Mouse (Mus musculus) WW6 (cell line): ENCODE data around the gene Fgfr2.

Source experiments
- DNase-seq: peaks from one replicate; pipeline ENCODE4 v3.0.0-alpha.2; 2013; ENCODE audit warnings: low read depth, low spot score

Fgfr2 gene

DNA sequence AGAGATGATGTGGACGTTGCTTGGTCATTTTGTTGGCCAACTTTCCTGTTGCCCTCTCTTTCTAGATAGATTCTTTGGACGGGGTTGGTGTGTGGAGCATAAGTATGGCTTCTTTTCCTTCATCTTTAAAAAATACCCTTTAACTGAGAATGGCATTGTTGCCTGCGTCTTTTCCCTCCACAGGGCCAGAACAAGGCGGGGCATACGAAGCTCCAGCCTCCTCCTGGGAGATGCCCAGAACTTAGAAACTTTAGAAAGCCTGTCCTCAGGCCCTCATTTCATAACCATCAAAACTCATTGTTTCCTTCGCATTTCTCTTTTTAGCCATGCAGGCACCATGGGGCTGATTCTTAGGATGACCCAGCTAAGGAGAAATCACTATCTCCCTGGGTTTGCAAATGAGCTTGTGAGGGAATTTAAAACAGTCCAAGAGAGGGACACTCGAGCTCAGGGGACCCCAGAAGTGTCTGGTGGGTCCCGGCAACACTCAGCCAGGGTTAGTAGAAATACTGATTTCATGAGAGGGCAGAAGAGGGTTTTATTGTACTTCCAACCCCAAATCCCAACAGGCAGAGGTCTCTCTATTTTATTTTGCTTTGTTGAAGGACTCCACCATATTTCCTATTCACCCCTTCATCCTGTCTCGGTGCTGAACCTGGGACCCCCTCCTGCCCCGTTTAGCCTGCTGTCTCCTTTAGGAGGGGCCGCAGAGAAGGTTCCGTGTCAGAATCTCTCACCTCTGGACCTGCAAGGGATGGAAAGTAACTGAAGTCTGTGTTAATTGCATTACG, 2754.9 kb downstream of the Fgfr2 start:
- no peak for DNase-seq

DNA sequence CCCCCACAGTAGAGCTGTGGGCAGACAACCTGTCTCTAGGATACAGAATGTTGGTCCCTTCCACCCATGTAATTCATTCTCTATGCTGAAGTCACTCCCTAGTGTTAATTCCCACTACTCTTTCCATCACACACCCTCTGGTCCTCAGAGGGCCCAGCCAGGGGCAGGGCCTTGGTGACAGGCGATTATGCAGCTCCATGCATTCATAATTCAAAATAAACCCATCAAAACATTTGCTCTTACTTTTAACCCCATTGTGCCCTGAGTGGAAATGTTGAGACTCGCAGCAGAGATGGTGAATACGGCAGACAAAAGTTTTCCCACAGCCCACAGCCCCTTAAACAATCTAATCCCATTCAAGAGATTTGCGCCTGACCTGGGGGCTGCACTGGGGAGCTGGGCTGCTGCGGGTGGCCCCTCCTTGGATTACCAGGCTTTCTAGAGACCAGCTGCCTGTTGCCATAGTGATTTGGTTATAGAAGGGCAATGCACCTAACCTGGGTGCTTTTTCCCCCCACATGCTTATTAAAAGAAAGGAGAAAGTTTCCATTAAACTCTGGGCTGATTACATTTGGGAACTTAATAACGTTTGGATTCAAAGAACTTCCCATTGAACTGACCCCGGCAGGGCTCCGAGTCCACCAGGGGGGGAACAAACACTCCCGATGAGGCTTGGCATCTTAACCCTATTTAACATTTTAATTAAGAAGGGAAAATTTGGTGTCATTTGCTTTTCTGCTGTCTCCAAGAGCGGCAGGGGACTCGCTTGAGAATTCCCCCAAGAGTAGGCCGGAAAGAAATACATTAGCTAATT, 2755.7 kb downstream of the Fgfr2 start:
- DNase-seq = no peak

- DNase-seq = no peak
Observed at GRCm38 (mm10) chr7:130365711-130366110, 2757.4 kb downstream of the Fgfr2 start.

DNA sequence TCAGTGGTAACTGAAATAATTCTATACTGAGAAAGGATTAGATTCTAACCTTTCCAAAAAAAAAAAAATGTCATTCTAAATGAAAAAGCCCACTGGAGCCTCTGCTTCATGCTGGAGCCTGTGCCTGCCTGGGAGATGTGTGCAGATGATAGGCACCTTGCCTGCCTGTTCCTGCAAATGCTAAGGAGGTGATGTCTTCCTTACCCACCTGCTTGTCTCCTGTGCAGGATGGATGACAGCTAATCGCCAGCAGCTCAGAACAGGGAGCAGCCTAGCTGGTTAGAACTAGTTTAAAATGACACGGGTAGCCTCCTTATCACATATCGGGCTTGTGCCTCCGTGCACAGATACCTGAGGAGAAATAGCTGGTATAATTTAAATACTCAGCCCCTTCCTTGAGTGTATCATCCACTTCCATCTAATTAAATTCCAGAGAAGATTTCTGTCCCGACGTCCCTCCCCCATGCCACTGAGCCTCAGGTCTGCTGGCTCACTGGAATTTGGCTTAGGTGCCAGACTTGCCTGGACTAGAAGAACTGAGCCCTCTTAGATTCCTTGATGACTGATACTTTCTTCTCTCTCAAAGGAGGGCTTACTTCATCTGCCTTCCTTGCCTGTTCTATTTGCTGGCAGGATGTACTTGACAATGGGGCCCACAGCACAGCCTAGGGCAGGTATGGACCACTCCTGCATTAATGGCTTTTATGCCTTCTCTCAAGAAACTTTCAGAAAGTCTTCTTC, 2782.6 kb downstream of the Fgfr2 start:
- DNase-seq = no peak

DNA sequence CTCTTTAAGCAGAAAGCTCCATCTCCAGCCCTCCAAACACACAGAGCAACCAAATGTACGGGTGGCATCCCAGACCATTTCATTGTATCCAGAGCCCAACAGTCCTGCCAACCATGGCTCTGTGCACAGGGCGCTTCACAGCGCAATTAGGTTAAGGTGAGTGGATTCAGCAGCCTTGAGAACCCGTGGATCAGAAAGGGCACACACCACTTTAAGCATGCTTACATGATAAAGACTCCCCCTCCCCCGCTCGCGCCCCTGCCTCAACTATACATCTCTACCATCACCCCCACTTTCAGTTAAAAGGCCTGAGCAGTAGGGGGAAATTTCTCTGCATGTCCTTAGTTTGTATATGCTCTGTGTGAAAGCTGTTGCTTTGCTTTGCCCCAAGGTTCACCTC, 2785.5 kb downstream of the Fgfr2 start:
- no peak for DNase-seq

GRCm38 (mm10) chr7:130335440-130336051, 2787.6 kb downstream of the Fgfr2 start:
- no peak for DNase-seq

DNA sequence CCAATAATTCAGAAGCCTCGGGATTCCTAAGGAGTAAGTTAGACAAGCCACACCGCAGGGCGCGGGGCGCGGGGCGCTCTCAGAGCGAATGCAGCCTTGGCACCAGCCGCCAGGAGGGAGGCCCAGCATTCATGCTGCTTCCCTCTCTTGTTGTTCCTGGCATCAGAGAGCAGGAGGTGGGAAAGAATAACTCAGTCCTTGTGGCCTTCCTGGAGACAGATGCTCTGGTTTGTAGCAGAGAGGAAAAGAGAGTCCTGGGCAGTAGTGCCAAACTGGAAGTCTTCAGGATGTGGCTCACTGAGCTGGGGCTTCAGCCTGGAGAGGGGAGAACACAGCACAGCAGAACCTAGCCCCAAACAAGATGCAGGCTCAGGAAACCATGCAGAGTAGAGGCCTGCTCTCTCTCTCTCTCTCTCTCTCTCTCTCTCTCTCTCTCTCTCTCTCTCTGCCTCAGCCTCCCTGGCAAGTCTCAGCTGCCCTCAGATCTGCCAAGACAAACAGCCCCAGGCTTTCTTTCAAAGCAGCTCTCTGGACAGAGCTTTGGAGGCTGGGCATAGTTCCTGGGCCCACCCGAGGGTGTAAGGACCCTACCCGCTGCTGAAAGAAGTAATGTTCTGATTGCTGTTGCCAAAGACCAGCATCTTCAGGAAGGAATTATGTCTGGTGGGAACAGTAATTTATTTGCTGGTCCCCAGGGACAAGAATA, 2790.5 kb downstream of the Fgfr2 start:
- no peak for DNase-seq

- no peak for DNase-seq
Observed at GRCm38 (mm10) chr7:130327603-130328365, 2795.4 kb downstream of the Fgfr2 start.

- DNase-seq = no peak
Observed at GRCm38 (mm10) chr7:130325983-130326433, 2797.1 kb downstream of the Fgfr2 start.

DNA sequence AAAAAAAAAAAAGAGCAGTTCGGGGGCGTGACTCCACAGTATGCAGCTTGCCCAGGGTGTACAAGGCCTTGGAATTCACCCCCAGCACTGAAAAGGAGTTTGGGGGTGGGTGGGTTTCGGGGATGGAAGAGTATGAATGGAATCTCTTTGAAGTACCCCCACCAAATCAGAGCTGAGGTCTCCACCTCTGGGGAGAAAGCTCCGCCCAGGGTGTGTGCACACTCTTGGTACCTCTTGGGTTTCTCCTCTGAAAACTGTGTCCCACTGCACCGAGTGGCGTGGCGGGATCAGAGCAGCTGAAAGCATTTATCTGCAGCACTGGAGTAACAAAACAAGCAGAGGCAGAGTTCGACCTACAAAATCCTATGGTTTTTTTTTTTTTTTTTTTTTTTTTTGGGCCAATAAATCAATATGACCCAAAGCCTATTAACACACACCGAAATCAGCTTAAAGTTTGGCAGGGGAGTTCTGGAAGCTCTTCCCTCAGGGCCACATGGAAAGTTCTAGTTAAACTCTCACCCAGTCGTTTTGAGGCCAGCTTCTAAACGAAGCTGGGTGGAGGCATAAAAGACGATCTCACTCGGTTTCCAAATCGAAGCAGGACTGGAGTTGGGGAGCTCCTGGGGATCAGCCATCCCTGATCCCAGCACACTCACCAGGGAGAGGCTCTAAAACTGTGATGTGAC, 2798.3 kb downstream of the Fgfr2 start:
- no peak for DNase-seq

DNA sequence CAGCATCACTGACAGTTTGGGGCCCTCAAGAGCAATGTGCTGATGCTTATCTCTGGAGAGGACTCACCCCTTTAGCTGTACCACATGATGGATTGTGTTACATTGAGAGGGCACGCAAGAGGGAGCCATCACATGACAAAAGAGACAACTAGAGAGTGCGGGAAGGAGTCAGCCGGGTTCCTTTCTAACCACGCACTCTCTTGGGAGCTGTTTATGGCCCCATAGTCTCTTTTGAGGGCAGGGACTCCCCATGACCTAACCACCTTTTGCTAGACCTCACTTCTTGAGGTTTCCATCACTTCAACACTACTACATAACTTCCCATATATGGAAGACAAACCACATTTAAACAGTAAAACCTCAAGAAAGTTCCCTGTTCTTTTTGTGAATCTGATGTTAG, 2799.4 kb downstream of the Fgfr2 start:
- DNase-seq = no peak

DNA sequence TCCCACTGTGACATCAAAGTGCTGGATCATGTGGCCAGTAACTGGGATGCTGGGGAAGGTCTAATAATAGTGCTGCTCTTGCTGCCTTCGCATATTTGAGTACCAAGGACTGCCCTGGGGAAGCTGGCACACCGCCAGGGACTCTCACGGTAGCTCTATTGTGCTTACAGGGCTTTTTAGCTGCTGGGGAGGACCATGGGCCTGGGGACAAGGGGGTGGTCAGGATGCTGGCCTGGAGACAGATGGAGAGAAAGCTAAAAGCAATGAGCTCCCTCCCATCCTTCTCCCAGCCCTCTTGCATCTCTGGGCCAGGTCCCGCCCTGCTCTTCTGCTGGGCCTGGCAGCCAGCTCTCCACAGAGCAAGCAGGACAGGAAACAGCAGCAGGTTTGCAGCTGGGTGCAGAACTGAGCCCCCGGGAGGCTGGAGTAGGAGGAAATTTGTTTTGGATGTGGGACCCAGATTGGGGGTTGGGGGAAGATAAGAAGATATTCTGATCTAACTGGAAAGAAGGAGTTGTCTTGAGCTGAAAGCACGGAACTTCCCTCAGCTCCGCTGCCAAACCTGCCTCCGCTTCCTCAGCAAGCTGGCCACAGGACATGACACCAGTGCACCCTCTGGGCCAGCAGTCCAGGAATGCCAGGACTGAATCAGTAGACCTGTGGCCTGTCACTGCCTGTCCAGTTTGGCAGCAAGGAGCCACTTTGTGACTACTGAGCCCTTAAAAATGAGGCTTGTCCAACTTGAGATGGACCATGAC, 2803.2 kb downstream of the Fgfr2 start:
- DNase-seq = no peak

DNA sequence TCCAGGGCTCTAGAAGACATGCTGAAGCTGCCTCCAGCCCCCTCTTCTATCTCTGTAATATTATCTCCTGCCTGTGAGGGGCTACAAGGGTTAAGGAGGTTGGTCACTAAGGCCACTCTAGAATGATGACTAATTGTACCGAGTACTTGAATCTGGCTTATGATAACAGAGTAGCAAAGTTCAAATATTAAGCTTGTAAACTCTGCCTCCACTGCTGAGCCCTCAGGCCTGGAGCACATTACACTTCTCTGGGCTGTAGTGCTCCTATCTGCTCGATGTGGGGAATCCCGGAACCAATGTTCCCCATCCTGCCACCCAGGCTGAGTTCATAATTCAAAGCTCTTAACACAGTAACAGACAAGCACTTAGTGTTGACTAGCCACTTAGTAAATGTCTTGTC, 2806.9 kb downstream of the Fgfr2 start:
- no peak for DNase-seq

- no peak for DNase-seq
Observed at GRCm38 (mm10) chr7:130315221-130315620, 2807.9 kb downstream of the Fgfr2 start.

- no peak for DNase-seq
Observed at GRCm38 (mm10) chr7:130314658-130315057, 2808.5 kb downstream of the Fgfr2 start.

- DNase-seq = no peak
Observed at GRCm38 (mm10) chr7:130311362-130311761, 2811.8 kb downstream of the Fgfr2 start.

DNA sequence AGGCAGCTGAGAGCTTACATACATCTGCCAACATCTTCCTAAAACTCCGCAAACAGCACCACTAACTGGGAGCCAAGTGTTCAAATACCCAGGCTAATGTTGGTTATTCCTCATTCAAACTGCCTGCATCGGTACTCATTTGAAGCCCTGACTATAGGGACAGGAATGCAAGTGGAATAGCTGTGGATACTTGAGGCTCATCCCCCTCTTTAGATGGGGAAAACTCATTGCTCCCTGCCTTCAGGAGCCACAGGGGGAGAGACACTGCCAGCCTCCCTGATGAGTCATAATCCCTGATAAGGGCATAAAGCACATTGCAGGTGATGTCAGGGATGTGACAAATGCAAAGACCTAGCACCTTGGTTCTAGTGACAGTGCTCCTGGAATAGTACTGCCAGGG, 2814.0 kb downstream of the Fgfr2 start:
- no peak for DNase-seq

DNA sequence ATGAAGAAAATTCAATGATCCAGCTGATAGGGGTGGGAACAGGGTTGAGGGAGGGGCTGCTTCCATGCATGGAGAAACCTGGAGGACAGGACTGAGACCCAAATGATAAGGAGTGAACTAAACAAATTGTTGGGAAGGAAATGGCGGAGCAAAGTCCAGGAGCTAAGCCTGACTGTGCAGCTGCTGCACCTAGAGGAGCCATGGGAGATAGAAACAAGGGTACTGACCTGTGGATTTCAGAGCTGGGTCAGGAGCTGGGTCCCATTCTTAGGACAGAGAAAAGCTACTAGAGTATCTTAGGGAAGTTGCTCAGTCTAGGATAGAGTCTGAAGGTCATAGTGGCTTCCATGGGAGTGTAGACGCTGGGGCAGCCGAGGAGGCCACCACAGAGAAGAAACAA, 2816.1 kb downstream of the Fgfr2 start:
- DNase-seq = no peak

- no peak for DNase-seq
Observed at GRCm38 (mm10) chr7:130304642-130305041, 2818.5 kb downstream of the Fgfr2 start.
